Mouse (Mus musculus) neural tube, embryonic 11.5 days (tissue): Measurements from ENCODE around the gene Kdm2a. TPM values are rescaled to one million over a fixed set of nuclear protein-coding genes. Genes with fewer than 3 reads are reported as not detected.

Experiments
- ATAC-seq: fragments of 200-750 bp; cut with Nextera tagmentation; 2 replicates; pipeline ENCODE4 v1.8.0; 2017; ENCODE audit warnings: moderate number of reproducible peaks, mild to moderate bottlenecking, moderate TSS enrichment, moderate library complexity; ENCODE audit not compliant: insufficient read depth, low FRiP score, low TSS enrichment
- DNase-seq: peaks from one replicate; pipeline ENCODE4 v3.0.0-alpha.2; 2015; ENCODE audit warnings: low spot score
- H3K27ac ChIP-seq: fragments of 300-500 bp; sonication (generic); 2 replicates; pipeline ENCODE4 v1.5.1; 2014; ENCODE audit warnings: low read depth, mild to moderate bottlenecking, low read length
- H3K27me3 ChIP-seq: fragments of 300-500 bp; sonication (generic); 2 replicates; pipeline ENCODE4 v1.6.1; 2014; ENCODE audit warnings: mild to moderate bottlenecking, low read length, mixed read lengths; ENCODE audit not compliant: control insufficient read depth, insufficient read depth
- H3K36me3 ChIP-seq: fragments of 300-500 bp; sonication (generic); 2 replicates; pipeline ENCODE4 v1.6.1; 2014; ENCODE audit warnings: mild to moderate bottlenecking, low read length, moderate library complexity, mixed read lengths; ENCODE audit not compliant: control insufficient read depth, insufficient read depth
- H3K4me1 ChIP-seq: fragments of 300-500 bp; sonication (generic); 2 replicates; pipeline ENCODE4 v1.6.1; 2014; ENCODE audit warnings: low read length, mixed read lengths; ENCODE audit not compliant: control insufficient read depth, insufficient read depth
- H3K4me2 ChIP-seq: fragments of 300-500 bp; sonication (generic); 2 replicates; pipeline ENCODE4 v1.6.1; 2014; ENCODE audit warnings: low read depth, mild to moderate bottlenecking, moderate library complexity
- H3K4me3 ChIP-seq: fragments of 300-500 bp; sonication (generic); 2 replicates; pipeline ENCODE4 v1.5.1; 2014; ENCODE audit warnings: low read depth, low read length
- H3K9ac ChIP-seq: fragments of 300-500 bp; sonication (generic); 2 replicates; pipeline ENCODE4 v1.6.1; 2014; ENCODE audit warnings: mild to moderate bottlenecking, low read length
- H3K9me3 ChIP-seq: fragments of 300-500 bp; sonication (generic); 2 replicates; pipeline ENCODE4 v1.6.1; 2016; ENCODE audit warnings: low read length; ENCODE audit not compliant: control insufficient read depth
- WGBS: fragments of 180-500 bp; shearing (Covaris S2); extraction: QIAGEN DNeasy Blood & Tissue Kit; methylation state at CpG from one replicate; pipeline ENCODE4 v1.1.7; 2014; 5-methylcytosine and 5-hydroxymethylcytosine counted together
- polyA plus RNA-seq: library from polyadenylated mRNA; unstranded; fragments of >200 nt; fragmentation: Nextera tagmentation; extraction: Ambion mirVana; gene quantifications from 2 replicates; pipeline ENCODE4 v1.2.1, GENCODE M21; 2014

Kdm2a gene
- polyA plus RNA-seq, 1 experiment from 2014 or later = 44.1 TPM

DNA sequence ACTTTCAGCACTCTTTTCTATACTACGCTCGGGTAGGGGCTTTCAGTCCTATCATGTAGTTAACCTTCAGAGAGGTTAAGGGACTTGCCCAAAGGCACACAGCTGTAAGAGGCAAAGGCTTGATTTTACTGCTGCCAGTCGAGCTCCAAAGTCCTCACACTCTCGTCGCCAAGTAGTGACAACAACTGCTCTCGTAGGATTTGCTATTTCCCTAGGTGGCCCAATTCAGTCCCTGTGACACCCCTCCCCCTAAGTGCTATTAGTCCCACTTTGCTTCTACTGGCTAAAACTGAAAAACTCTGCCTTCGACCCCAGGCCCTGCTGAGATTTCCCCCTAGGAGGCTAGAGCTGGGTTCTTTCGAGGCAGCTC, 40.7 kb upstream of the Kdm2a start:
- Histone ChIP-seq H3K27me3 (peaks cover 4% of the 10 kb centered on the region), H3K36me3 (no peaks in the 10 kb centered on the region), H3K27ac (no peak overlapping the region), H3K9me3 (no peaks in the 10 kb centered on the region), H3K4me3 (peak overlapping the region; percentile 48), H3K4me2 (peak overlapping the region; percentile 87), H3K4me1 (0 out of 2 replicates have a peak, but pooled peaks cover 2% of the 10 kb centered on the region), H3K9ac (peak overlapping the region; percentile 55)
- DNase-seq (no peak), ATAC-seq (no peak)
- WGBS = 7% methylated on average over 8 of the region's 8 CpGs

DNA sequence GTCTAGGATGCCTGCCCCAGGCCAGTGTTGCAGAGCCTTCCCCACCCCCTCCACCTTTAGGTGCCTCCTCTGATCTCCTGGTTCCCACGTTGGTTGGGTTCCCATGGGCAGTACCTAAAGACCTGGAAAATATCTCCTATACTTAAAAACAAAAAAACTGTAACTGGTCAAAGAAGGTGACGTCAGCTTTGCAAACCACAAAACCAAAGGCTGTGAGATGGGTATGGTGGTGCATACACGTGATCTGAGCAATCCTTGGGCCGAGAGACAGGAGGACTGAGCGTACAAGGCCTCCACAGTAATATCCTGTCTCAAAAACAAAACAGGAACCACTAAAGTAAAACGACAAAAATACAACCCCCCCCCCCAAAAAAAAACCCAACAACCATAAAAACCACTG, 39.8 kb upstream of the Kdm2a start:
- no peak overlapping the region for H3K9ac ChIP-seq
- H3K4me2 ChIP-seq = no peak overlapping the region
- 77% methylated on average over 6 of the region's 6 CpGs for WGBS

DNA sequence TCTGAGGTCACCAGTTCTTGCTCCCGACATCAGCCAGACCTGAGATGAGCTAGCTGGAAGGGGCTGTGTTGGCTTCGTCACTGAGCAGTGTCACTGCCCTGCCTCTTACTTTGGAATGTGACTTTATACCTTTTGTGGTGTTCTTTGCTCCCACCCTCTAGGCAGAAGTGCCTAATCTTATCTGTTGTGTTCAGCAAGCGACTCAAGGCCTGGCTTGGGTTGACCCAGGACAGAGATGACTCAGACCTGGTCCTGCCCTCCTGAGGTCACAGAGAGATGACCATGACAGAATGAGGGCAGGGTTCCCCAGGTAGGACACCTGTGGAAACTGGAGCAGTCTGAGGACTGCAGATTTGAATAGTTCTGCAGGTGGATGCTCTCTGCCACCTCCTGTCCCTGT, 38.2 kb upstream of the Kdm2a start:
- no peaks in the 10 kb centered on the region for H3K4me1 ChIP-seq
- DNase-seq (peak; percentile 4), ATAC-seq (no peak)
- H3K4me3 ChIP-seq = no peak overlapping the region
- WGBS = 90% methylated on average over 3 of the region's 3 CpGs
- no peak overlapping the region for H3K27ac ChIP-seq
- H3K27me3 ChIP-seq = peaks cover 4% of the 10 kb centered on the region
- no peaks in the 10 kb centered on the region for H3K9me3 ChIP-seq
- H3K36me3 ChIP-seq = no peaks in the 10 kb centered on the region
- H3K9ac ChIP-seq = no peak overlapping the region
- no peak overlapping the region for H3K4me2 ChIP-seq

More for the DNA sequence above, 39.8 kb upstream of the Kdm2a start:
- H3K27ac ChIP-seq = no peak overlapping the region
- H3K36me3 ChIP-seq = no peaks in the 10 kb centered on the region
- H3K4me1 ChIP-seq = 0 out of 2 replicates have a peak, but pooled peaks cover 2% of the 10 kb centered on the region
- no peaks in the 10 kb centered on the region for H3K9me3 ChIP-seq
- H3K27me3 ChIP-seq = peaks cover 4% of the 10 kb centered on the region
- no peak overlapping the region for H3K4me3 ChIP-seq
- DNase-seq (no peak), ATAC-seq (no peak)

DNA sequence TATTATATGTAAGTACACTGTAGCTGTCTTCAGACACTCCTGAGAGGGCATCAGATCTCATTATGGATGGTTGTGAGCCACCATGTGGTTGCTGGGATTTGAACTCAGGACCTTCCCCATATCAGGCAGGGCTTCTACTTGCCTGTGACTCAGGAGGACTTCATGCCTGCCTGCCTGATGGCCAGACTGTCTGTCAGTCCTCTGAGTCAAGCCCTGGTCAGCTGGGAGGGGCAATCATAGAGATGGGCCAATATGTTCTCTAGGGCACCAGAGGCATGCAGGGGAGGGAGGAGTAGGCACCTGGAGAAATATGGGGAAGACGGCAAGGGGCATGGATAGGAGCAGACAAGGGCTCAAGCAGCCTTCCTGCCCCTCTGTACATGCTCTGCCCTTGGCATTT, 36.9 kb upstream of the Kdm2a start:
- Histone ChIP-seq H3K4me3 (no peak overlapping the region), H3K9me3 (no peaks in the 10 kb centered on the region), H3K9ac (no peak overlapping the region), H3K36me3 (no peaks in the 10 kb centered on the region), H3K27me3 (peaks cover 4% of the 10 kb centered on the region), H3K4me1 (no peaks in the 10 kb centered on the region), H3K4me2 (no peak overlapping the region), H3K27ac (no peak overlapping the region)
- WGBS = 100% methylated on average over 1 of the region's 1 CpGs
- DNase-seq = peak; percentile 4
- no peak for ATAC-seq

DNA sequence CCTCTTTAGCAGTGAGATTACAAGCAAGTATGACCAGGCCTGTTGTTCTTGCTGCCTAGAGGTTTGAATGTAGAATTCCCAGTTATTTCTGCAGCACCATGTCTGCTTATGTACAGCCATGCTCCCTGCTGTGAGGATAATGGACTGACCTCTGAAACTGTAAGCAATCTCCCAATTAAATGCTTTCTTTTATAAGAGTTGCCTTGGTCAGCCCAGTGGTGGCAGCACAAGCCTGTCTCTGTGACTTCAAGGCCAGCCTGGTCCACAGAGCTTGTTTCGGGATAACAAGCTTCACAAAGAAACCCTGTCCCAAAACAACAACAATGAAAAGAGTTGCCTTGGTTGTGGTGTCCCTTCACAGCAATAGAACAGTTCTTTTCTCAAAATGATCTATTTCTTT, 35.7 kb upstream of the Kdm2a start:
- Histone ChIP-seq H3K4me1 (no peaks in the 10 kb centered on the region), H3K27me3 (peaks cover under 1% of the 10 kb centered on the region), H3K9ac (no peak overlapping the region), H3K36me3 (no peaks in the 10 kb centered on the region), H3K4me2 (no peak overlapping the region), H3K9me3 (no peaks in the 10 kb centered on the region), H3K27ac (no peak overlapping the region), H3K4me3 (no peak overlapping the region)
- DNase-seq = peak; percentile 7
- WGBS = 85% methylated on average over 1 of the region's 1 CpGs
- no peak for ATAC-seq

DNA sequence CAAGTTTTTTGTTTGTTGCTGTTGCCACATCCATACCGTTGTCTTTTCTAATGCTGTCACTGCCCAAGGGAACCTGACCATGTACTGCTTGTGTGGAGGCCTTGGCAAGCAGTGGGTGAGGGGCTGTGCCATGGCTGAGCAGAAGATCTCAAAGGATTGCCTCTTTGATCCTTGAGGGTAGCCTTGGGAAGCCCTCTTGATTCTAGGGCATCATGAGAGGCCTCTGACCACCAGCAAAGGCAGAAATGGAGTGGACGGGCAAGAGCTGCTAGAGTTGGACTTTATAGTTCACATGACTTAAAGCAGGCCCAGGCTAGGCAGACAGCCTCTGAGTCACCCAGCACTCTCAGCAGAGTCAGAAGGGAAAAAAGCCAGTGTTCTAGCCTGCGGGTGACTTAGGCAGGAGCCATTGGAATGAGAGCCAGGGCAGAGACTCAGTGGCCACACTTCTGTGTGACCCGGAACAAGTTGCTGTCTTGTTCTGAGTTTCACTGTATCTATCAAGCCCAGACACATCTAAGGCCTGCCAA, 32.1 kb upstream of the Kdm2a start:
- WGBS = 93% methylated on average over 4 of the region's 4 CpGs
- no peaks in the 10 kb centered on the region for H3K9me3 ChIP-seq
- H3K4me2 ChIP-seq = no peak overlapping the region
- H3K9ac ChIP-seq = no peak overlapping the region
- no peak overlapping the region for H3K4me3 ChIP-seq
- H3K27me3 ChIP-seq = no peaks in the 10 kb centered on the region
- DNase-seq = peak; percentile 3
- ATAC-seq = no peak
- H3K4me1 ChIP-seq = no peaks in the 10 kb centered on the region
- H3K36me3 ChIP-seq = no peaks in the 10 kb centered on the region
- H3K27ac ChIP-seq = no peak overlapping the region

DNA sequence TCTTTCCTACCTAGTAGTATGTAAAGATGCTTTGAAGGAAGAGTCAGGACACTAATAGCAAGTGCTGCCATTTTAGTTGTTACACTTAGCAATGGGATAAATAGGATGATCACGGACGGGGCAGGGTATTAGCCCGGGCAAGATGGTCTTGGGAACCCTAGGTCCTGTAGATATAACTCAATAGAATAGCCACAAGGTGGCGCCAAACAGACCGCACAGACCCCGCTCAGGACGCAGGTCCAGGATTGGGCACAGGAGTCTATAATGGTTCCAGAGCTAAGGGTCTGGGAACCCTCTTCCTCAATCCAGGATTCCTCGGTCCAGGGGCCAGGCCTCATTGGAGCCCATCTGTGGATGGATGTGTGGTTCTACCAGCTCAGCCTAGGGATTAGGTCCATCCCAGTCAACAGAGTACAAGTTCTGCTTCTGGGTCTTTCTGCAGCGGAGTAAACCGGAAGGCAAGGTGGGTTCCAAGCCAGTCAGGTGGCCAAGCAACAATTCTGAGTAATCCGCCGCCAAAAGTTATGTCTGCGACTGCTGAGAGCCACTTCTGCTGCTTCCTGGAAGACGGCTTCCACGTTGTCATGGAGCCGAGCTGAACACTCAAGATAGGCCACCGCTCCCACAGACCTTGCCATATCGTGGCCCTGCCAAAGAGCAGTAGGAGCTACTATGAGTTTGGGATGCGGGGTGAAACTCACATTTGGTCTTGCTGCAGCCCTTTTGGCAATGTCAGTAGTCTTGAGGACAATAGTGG, 27.7 kb upstream of the Kdm2a start:
- Histone ChIP-seq H3K27me3 (no peaks in the 10 kb centered on the region), H3K27ac (no peak overlapping the region), H3K4me1 (no peaks in the 10 kb centered on the region), H3K4me3 (no peak overlapping the region), H3K4me2 (no peak overlapping the region), H3K9ac (no peak overlapping the region), H3K9me3 (no peaks in the 10 kb centered on the region), H3K36me3 (no peaks in the 10 kb centered on the region)
- ATAC-seq (no peak), DNase-seq (no peak)
- WGBS = 76% methylated on average over 19 of the region's 19 CpGs

DNA sequence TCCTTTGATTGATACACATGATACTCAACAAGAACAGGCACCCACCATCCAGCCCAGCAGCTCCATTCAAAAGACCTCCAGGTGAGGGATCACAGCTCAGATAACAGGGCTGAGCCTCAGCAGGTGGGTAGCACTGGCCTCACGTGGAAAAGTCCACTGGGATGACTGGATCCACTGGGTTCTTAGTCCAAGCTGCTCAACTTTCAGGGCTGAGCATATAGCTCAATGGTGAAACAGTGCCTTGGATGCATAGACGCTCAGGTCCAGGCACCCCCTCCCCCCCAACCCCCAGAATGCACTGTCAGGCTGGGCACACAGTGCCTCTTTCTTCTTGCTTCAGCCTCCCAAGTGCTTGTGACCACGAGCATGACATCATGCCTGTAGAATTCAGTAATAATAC, 24.9 kb upstream of the Kdm2a start:
- ATAC-seq (no peak), DNase-seq (no peak)
- H3K27ac ChIP-seq = no peak overlapping the region
- no peaks in the 10 kb centered on the region for H3K27me3 ChIP-seq
- no peaks in the 10 kb centered on the region for H3K4me1 ChIP-seq
- no peak overlapping the region for H3K4me2 ChIP-seq
- H3K36me3 ChIP-seq = no peaks in the 10 kb centered on the region
- no peak overlapping the region for H3K4me3 ChIP-seq
- 80% methylated on average over 3 of the region's 3 CpGs for WGBS
- no peaks in the 10 kb centered on the region for H3K9me3 ChIP-seq
- no peak overlapping the region for H3K9ac ChIP-seq

DNA sequence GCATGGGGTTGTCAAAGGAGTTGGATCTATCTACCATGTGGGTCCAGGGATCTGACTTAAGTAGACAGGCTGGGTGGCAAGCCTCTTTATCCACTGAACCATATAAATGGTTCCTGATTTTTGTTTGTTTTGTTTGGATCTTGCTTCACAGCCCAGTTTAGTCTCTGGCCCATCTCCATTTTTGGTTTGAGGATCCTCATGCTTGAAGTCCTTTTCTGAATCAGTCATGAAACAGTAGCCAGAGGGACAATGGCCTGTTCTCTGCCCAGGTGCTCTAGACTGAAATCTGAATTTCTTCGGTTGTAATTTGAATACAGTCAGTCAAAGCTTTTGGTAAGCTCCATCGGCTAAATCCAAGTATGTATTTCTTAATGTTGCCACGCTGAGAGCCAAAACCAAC, 24.5 kb upstream of the Kdm2a start:
- ATAC-seq = no peak
- Histone ChIP-seq H3K27me3 (no peaks in the 10 kb centered on the region), H3K9ac (no peak overlapping the region), H3K4me3 (no peak overlapping the region), H3K4me1 (no peaks in the 10 kb centered on the region), H3K36me3 (no peaks in the 10 kb centered on the region), H3K27ac (no peak overlapping the region), H3K4me2 (no peak overlapping the region), H3K9me3 (no peaks in the 10 kb centered on the region)
- no peak for DNase-seq
- WGBS = 92% methylated on average over 3 of the region's 3 CpGs
